Mouse (Mus musculus) midbrain, embryonic 11.5 days (tissue): ENCODE measurements around the gene Lfng. TPM values are rescaled to one million over a fixed set of nuclear protein-coding genes. Genes with fewer than 3 reads are reported as not detected.

Experiments
- ATAC-seq: fragments of 200-750 bp; cut with Nextera tagmentation; 2 replicates; pipeline ENCODE4 v1.8.0; 2017; ENCODE audit warnings: moderate TSS enrichment, moderate library complexity; ENCODE audit not compliant: low FRiP score
- DNase-seq: peaks from one replicate; pipeline ENCODE4 v3.0.0; 2015; ENCODE audit warnings: low spot score; ENCODE audit errors: missing footprints
- H3K27ac ChIP-seq: fragments of 300-500 bp; sonication (generic); 2 replicates; pipeline ENCODE4 v1.5.1; 2014; ENCODE audit warnings: low read depth, low read length
- H3K27me3 ChIP-seq: fragments of 300-500 bp; sonication (generic); 2 replicates; pipeline ENCODE4 v1.6.1; 2014; ENCODE audit warnings: mild to moderate bottlenecking, low read length, moderate library complexity, mixed read lengths; ENCODE audit not compliant: control insufficient read depth, insufficient read depth
- H3K36me3 ChIP-seq: fragments of 300-500 bp; sonication (generic); 2 replicates; pipeline ENCODE4 v1.6.1; 2014; ENCODE audit warnings: mild to moderate bottlenecking, low read length, moderate library complexity, mixed read lengths; ENCODE audit not compliant: control insufficient read depth, insufficient read depth
- H3K4me1 ChIP-seq: fragments of 300-500 bp; sonication (generic); 2 replicates; pipeline ENCODE4 v1.6.1; 2014; ENCODE audit warnings: low read length; ENCODE audit not compliant: control insufficient read depth, insufficient read depth
- H3K4me2 ChIP-seq: fragments of 300-500 bp; sonication (generic); 2 replicates; pipeline ENCODE4 v1.6.1; 2014; ENCODE audit warnings: mild to moderate bottlenecking, moderate library complexity
- H3K4me3 ChIP-seq: fragments of 300-500 bp; sonication (generic); 2 replicates; pipeline ENCODE4 v1.5.1; 2014; ENCODE audit warnings: low read depth, low read length
- H3K9ac ChIP-seq: fragments of 300-500 bp; sonication (generic); 2 replicates; pipeline ENCODE4 v1.6.1; 2014; ENCODE audit warnings: low read length
- H3K9me3 ChIP-seq: fragments of 300-500 bp; sonication (generic); 2 replicates; pipeline ENCODE4 v1.6.1; 2016; ENCODE audit warnings: low read length; ENCODE audit not compliant: control insufficient read depth
- WGBS: fragments of 180-500 bp; shearing (Covaris S2); extraction: QIAGEN DNeasy Blood & Tissue Kit; methylation state at CpG from one replicate; pipeline ENCODE4 v1.1.7; 2014; 5-methylcytosine and 5-hydroxymethylcytosine counted together
- polyA plus RNA-seq: library from polyadenylated mRNA; unstranded; fragments of >200 nt; fragmentation: Nextera tagmentation; extraction: Ambion mirVana; gene quantifications from 2 replicates; pipeline ENCODE4 v1.2.1, GENCODE M21; 2014

The Lfng gene
- polyA plus RNA-seq, 1 experiment from 2014 or later, result 40.5 TPM

GRCm38 (mm10) chr5:140569032-140569595 is 38.0 kb upstream of the Lfng start:
- no peak for DNase-seq
- Histone ChIP-seq H3K9me3 (no peaks in the 10 kb centered on the region), H3K27ac (no peak overlapping the region), H3K4me2 (no peak overlapping the region), H3K4me1 (peaks cover 18% of the 10 kb centered on the region), H3K36me3 (no peaks in the 10 kb centered on the region), H3K27me3 (no peaks in the 10 kb centered on the region), H3K4me3 (no peak overlapping the region), H3K9ac (no peak overlapping the region)
- 90% methylated on average over 16 of the region's 16 CpGs for WGBS
- no peak for ATAC-seq

GRCm38 (mm10) chr5:140570223-140570870 is 36.8 kb upstream of the Lfng start:
- no peaks in the 10 kb centered on the region for H3K27me3 ChIP-seq
- peaks cover 10% of the 10 kb centered on the region for H3K4me1 ChIP-seq
- H3K9me3 ChIP-seq, result no peaks in the 10 kb centered on the region
- WGBS, result 88% methylated on average over 13 of the region's 13 CpGs
- H3K27ac ChIP-seq, result no peak overlapping the region
- DNase-seq (no peak), ATAC-seq (no peak)
- H3K4me3 ChIP-seq, result no peak overlapping the region
- no peaks in the 10 kb centered on the region for H3K36me3 ChIP-seq
- no peak overlapping the region for H3K9ac ChIP-seq
- H3K4me2 ChIP-seq, result no peak overlapping the region

GRCm38 (mm10) chr5:140571201-140571600 is 35.9 kb upstream of the Lfng start:
- H3K36me3 ChIP-seq, result no peaks in the 10 kb centered on the region
- DNase-seq (no peak), ATAC-seq (no peak)
- H3K27me3 ChIP-seq, result no peaks in the 10 kb centered on the region
- no peak overlapping the region for H3K4me2 ChIP-seq
- H3K9me3 ChIP-seq, result no peaks in the 10 kb centered on the region
- peaks cover 3% of the 10 kb centered on the region; the same call in 1 of the 2 replicates for H3K4me1 ChIP-seq
- H3K9ac ChIP-seq, result no peak overlapping the region
- WGBS, result 80% methylated on average over 4 of the region's 4 CpGs
- H3K4me3 ChIP-seq, result no peak overlapping the region
- H3K27ac ChIP-seq, result no peak overlapping the region

- H3K36me3 ChIP-seq, result no peaks in the 10 kb centered on the region
- no peak overlapping the region for H3K4me2 ChIP-seq
- WGBS, result 74% methylated on average over 10 of the region's 10 CpGs
- H3K27ac ChIP-seq, result no peak overlapping the region
- no peak overlapping the region for H3K4me3 ChIP-seq
- H3K4me1 ChIP-seq, result peaks cover 3% of the 10 kb centered on the region; the same call in 1 of the 2 replicates
- no peaks in the 10 kb centered on the region for H3K27me3 ChIP-seq
- H3K9ac ChIP-seq, result no peak overlapping the region
- ATAC-seq (no peak), DNase-seq (peak; percentile 81)
- H3K9me3 ChIP-seq, result no peaks in the 10 kb centered on the region
These were observed 35.4 kb upstream of the Lfng start for GRCm38 (mm10) chr5:140571673-140572072.

GRCm38 (mm10) chr5:140572611-140573010 is 34.5 kb upstream of the Lfng start:
- WGBS, result 88% methylated on average over 6 of the region's 6 CpGs
- H3K9ac ChIP-seq, result no peak overlapping the region

GRCm38 (mm10) chr5:140575381-140575866 is 31.7 kb upstream of the Lfng start:
- H3K27me3 ChIP-seq, result no peaks in the 10 kb centered on the region
- ATAC-seq, result no peak
- no peak overlapping the region for H3K4me3 ChIP-seq
- peaks cover 20% of the 10 kb centered on the region for H3K4me1 ChIP-seq
- peak; percentile 67 for DNase-seq
- no peaks in the 10 kb centered on the region for H3K9me3 ChIP-seq
- H3K9ac ChIP-seq, result no peak overlapping the region
- no peak overlapping the region for H3K27ac ChIP-seq
- WGBS, result 73% methylated on average over 5 of the region's 5 CpGs
- no peaks in the 10 kb centered on the region for H3K36me3 ChIP-seq
- H3K4me2 ChIP-seq, result no peak overlapping the region

More at GRCm38 (mm10) chr5:140572611-140573010, 34.5 kb upstream of the Lfng start:
- DNase-seq, result no peak
- H3K4me2 ChIP-seq, result no peak overlapping the region
- H3K27me3 ChIP-seq, result no peaks in the 10 kb centered on the region
- no peaks in the 10 kb centered on the region for H3K4me1 ChIP-seq
- no peaks in the 10 kb centered on the region for H3K9me3 ChIP-seq
- H3K36me3 ChIP-seq, result no peaks in the 10 kb centered on the region
- H3K4me3 ChIP-seq, result no peak overlapping the region
- no peak overlapping the region for H3K27ac ChIP-seq
- no peak for ATAC-seq

- 27% methylated on average over 9 of the region's 9 CpGs for WGBS
- peak overlapping the region; percentile 5; the same call in 1 of the 2 replicates for H3K4me2 ChIP-seq
- DNase-seq, result peak; percentile 91
- peaks cover 55% of the 10 kb centered on the region for H3K4me1 ChIP-seq
- 0 out of 2 replicates have a peak, but pooled peaks have one; percentile 1 for ATAC-seq
- H3K36me3 ChIP-seq, result no peaks in the 10 kb centered on the region
- H3K27me3 ChIP-seq, result no peaks in the 10 kb centered on the region
- no peaks in the 10 kb centered on the region for H3K9me3 ChIP-seq
- H3K9ac ChIP-seq, result peak overlapping the region; percentile 18; the same call in 1 of the 2 replicates
- H3K4me3 ChIP-seq, result no peak overlapping the region
- H3K27ac ChIP-seq, result peak overlapping the region; percentile 77
These were observed 27.9 kb upstream of the Lfng start for GRCm38 (mm10) chr5:140579221-140579620.

- Histone ChIP-seq H3K4me1 (peaks cover 61% of the 10 kb centered on the region), H3K9ac (peak overlapping the region; percentile 20; the same call in 1 of the 2 replicates), H3K36me3 (no peaks in the 10 kb centered on the region), H3K4me3 (no peak overlapping the region), H3K27ac (peak overlapping the region; percentile 77), H3K9me3 (no peaks in the 10 kb centered on the region), H3K4me2 (peak overlapping the region; percentile 5; the same call in 1 of the 2 replicates), H3K27me3 (no peaks in the 10 kb centered on the region)
- WGBS, result 8% methylated on average over 6 of the region's 6 CpGs
- DNase-seq (peak; percentile 90), ATAC-seq (peak; percentile 71)
These were observed 27.3 kb upstream of the Lfng start for GRCm38 (mm10) chr5:140579771-140580170.

GRCm38 (mm10) chr5:140581569-140581968 is 25.6 kb upstream of the Lfng start:
- Histone ChIP-seq H3K4me3 (no peak overlapping the region), H3K27ac (peak overlapping the region; percentile 57), H3K27me3 (no peaks in the 10 kb centered on the region), H3K9me3 (no peaks in the 10 kb centered on the region), H3K4me1 (peaks cover 63% of the 10 kb centered on the region), H3K36me3 (no peaks in the 10 kb centered on the region), H3K4me2 (peak overlapping the region; percentile 23), H3K9ac (peak overlapping the region; percentile 5; the same call in 1 of the 2 replicates)
- ATAC-seq, result peak; percentile 9; the same call in 1 of the 2 replicates
- WGBS, result 2% methylated on average over 5 of the region's 5 CpGs
- peak; percentile 93 for DNase-seq
